Mouse (Mus musculus): ENCODE results near the gene Apobr. TPM values are rescaled to one million over a fixed set of nuclear protein-coding genes. Genes with fewer than 3 reads are reported as not detected.

Apobr gene
- polyA plus RNA-seq, 1 experiment, result 2.3 TPM

DNA sequence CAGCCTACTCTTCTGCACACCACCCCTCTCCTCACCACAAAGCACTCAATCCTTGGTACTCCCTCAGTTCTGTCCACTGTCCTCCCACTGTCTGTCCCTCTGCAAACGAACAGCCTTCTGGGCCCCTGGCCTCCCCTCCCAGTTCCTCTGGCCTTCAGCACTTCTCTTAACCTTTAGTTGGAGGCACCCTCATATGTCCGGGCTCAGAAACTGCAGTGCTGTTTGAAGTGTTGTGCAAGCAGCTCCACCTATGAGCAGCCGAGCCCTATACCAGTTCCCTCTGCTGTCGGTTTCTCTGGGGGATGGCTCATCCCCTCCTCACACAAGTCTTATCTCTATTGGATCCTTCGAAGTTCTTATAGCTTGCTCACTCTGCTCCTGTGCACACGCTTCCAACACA lies 11.7 kb downstream of the Apobr start:
- TF ChIP-seq CTCF (IDR thresholded peaks at IDR 0.05; ENCODE audit: extremely low read depth, insufficient read length, insufficient replicate concordance, low read depth, low read length) (no peak), POLR2A (IDR thresholded peaks at IDR 0.05; ENCODE audit: low read depth, low read length) (no peak)
- WGBS, result 63% methylated on average over 6 of the region's 6 CpGs
- H3K4me1 ChIP-seq (ENCODE audit: control insufficient read depth, insufficient read depth, insufficient read length, low read length), result no peaks in the 10 kb centered on the region; the same call in 1 of the 2 replicates
- H3K4me3 ChIP-seq (ENCODE audit: low read depth, low read length), result no peak overlapping the region
- no peak overlapping the region for H3K27ac ChIP-seq (ENCODE audit: insufficient read depth, low read depth, low read length)
- H3K27me3 ChIP-seq (ENCODE audit: control insufficient read depth, insufficient read depth, low read length), result no peaks in the 10 kb centered on the region
- no peaks in the 10 kb centered on the region for H3K36me3 ChIP-seq (ENCODE audit: control insufficient read depth, insufficient read depth, low read length)

DNA sequence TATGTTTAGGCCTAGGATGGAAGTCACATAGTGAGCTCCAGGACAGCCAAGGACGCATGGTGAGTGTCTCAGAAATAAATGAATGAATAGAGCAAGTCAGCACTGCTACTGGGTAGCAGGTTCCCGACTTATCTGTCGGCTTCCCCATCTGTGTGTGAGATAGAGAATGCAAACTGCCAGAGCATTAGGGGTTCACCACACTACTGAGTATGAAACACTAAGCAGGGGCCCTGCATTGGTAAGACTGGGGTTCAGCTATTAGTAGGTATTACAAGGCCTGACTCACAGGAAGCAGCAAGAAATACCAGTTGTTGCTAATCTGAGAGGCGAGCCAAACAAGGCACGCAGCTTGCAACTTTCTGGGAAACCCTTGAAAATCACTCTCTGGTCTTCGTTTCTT lies 14.2 kb downstream of the Apobr start:
- Histone ChIP-seq H3K36me3 (ENCODE audit: control insufficient read depth, insufficient read depth, low read length) (no peaks in the 10 kb centered on the region), H3K4me3 (ENCODE audit: low read depth, low read length) (no peak overlapping the region), H3K4me1 (ENCODE audit: control insufficient read depth, insufficient read depth, insufficient read length, low read length) (no peaks in the 10 kb centered on the region; the same call in 1 of the 2 replicates), H3K27me3 (ENCODE audit: control insufficient read depth, insufficient read depth, low read length) (no peaks in the 10 kb centered on the region), H3K27ac (ENCODE audit: insufficient read depth, low read depth, low read length) (no peak overlapping the region)
- no peak for TF ChIP-seq CTCF (IDR thresholded peaks at IDR 0.05; ENCODE audit: extremely low read depth, insufficient read length, insufficient replicate concordance, low read depth, low read length)
- TF ChIP-seq POLR2A (IDR thresholded peaks at IDR 0.05; ENCODE audit: low read depth, low read length), result no peak
- WGBS, result 80% methylated on average over 6 of the region's 6 CpGs

DNA sequence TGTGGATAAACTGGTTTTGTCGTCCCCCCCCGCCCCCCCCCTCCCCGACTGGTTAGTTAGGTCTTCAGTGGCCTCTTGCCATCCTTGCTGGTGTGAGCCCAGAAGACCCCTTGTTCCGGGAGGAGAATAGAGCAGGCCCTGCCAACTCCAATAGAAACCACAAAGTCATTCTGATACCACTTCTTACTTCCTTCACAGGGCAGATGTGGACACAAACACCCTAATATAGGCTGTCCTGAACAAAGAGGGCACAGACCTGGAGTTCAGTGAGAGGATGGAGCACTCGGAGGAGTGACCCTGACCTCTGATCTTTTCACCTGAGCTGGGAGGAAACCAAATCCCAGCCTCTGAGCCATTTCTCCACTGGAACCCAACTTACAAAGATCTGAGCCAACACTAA lies 17.2 kb downstream of the Apobr start:
- 31% methylated on average over 5 of the region's 5 CpGs for WGBS
- H3K27me3 ChIP-seq (ENCODE audit: control insufficient read depth, insufficient read depth, low read length), result no peaks in the 10 kb centered on the region
- no peaks in the 10 kb centered on the region for H3K4me1 ChIP-seq (ENCODE audit: control insufficient read depth, insufficient read depth, insufficient read length, low read length)
- no peaks in the 10 kb centered on the region for H3K36me3 ChIP-seq (ENCODE audit: control insufficient read depth, insufficient read depth, low read length)
- H3K27ac ChIP-seq (ENCODE audit: insufficient read depth, low read depth, low read length), result no peak overlapping the region
- H3K4me3 ChIP-seq (ENCODE audit: low read depth, low read length), result no peak overlapping the region
- TF ChIP-seq CTCF (IDR thresholded peaks at IDR 0.05; ENCODE audit: extremely low read depth, insufficient read length, insufficient replicate concordance, low read depth, low read length) (no peak), POLR2A (IDR thresholded peaks at IDR 0.05; ENCODE audit: low read depth, low read length) (no peak)

DNA sequence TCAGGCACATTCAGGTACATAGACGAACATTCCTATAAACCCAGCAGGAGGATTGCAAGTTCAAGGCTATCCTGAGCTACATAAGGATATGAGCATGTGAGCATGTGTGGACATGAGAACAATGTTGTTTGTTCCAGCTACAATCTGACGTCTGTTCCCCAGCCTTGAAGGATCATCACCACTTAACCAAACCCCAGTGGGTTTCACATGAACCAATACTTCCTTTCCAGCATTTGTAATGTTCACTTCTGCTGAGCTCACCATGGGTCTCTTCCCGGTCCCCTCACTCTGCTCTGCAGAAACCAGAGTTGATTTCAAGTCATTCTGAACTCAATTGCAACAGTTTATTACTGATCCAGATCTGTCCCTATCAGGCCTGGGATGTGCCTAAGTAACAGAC lies 17.9 kb downstream of the Apobr start:
- 81% methylated on average over 3 of the region's 3 CpGs for WGBS
- H3K27ac ChIP-seq (ENCODE audit: insufficient read depth, low read depth, low read length), result no peak overlapping the region
- no peaks in the 10 kb centered on the region for H3K27me3 ChIP-seq (ENCODE audit: control insufficient read depth, insufficient read depth, low read length)
- TF ChIP-seq POLR2A (IDR thresholded peaks at IDR 0.05; ENCODE audit: low read depth, low read length) (no peak), CTCF (IDR thresholded peaks at IDR 0.05; ENCODE audit: extremely low read depth, insufficient read length, insufficient replicate concordance, low read depth, low read length) (no peak)
- no peak overlapping the region for H3K4me3 ChIP-seq (ENCODE audit: low read depth, low read length)
- no peaks in the 10 kb centered on the region for H3K36me3 ChIP-seq (ENCODE audit: control insufficient read depth, insufficient read depth, low read length)
- H3K4me1 ChIP-seq (ENCODE audit: control insufficient read depth, insufficient read depth, insufficient read length, low read length), result peaks cover 4% of the 10 kb centered on the region; the same call in 1 of the 2 replicates

DNA sequence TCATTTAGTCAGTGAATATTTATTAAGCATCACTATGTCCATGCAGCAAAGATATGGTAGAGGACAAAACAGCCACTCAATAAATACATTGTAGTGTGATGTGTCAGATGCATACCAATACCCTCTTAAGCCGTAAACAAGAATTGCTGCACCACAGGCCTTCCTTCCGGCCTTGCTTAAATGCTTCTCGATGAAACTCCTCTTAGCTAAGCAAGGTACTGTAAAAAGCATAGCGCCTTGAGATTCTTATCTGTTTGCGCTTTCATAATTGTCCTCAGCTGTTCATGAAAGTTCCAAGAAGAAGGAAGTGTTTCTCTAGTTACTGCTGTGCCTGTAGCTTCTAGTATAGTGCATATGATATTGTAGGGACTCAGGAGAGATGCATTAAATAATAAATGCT lies 21.9 kb downstream of the Apobr start:
- TF ChIP-seq POLR2A (IDR thresholded peaks at IDR 0.05; ENCODE audit: low read depth, low read length), result no peak
- no peak for TF ChIP-seq CTCF (IDR thresholded peaks at IDR 0.05; ENCODE audit: extremely low read depth, insufficient read length, insufficient replicate concordance, low read depth, low read length)
- 0 out of 2 replicates have a peak overlapping the region, but pooled peaks have one; percentile 32 for H3K27ac ChIP-seq (ENCODE audit: insufficient read depth, low read depth, low read length)
- H3K4me3 ChIP-seq (ENCODE audit: low read depth, low read length), result no peak overlapping the region
- peaks cover 4% of the 10 kb centered on the region; the same call in 1 of the 2 replicates for H3K4me1 ChIP-seq (ENCODE audit: control insufficient read depth, insufficient read depth, insufficient read length, low read length)
- no peaks in the 10 kb centered on the region for H3K36me3 ChIP-seq (ENCODE audit: control insufficient read depth, insufficient read depth, low read length)
- no peaks in the 10 kb centered on the region for H3K27me3 ChIP-seq (ENCODE audit: control insufficient read depth, insufficient read depth, low read length)
- WGBS, result 20% methylated on average over 5 of the region's 5 CpGs

DNA sequence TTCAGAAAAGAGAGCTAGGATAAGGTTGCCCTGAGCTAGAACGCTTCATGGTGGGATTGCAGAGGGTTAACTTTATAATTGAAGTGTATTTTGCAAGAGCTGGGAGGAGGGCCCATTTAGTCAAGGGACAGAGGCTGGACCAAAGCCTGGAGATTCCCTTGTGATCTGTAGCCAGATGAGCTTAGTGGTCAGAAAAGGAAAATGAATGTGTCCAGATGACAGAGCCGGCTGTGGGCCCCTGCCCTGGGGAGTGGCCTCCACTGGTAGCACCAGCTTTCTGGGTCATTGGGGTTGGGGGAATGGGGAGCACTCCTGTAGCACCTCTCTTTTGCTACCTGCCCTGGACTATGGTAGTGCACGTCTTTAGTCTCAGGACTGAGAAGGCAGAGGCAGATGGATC lies 22.3 kb downstream of the Apobr start:
- no peaks in the 10 kb centered on the region for H3K27me3 ChIP-seq (ENCODE audit: control insufficient read depth, insufficient read depth, low read length)
- TF ChIP-seq CTCF (IDR thresholded peaks at IDR 0.05; ENCODE audit: extremely low read depth, insufficient read length, insufficient replicate concordance, low read depth, low read length), result no peak
- TF ChIP-seq POLR2A (IDR thresholded peaks at IDR 0.05; ENCODE audit: low read depth, low read length), result no peak
- H3K27ac ChIP-seq (ENCODE audit: insufficient read depth, low read depth, low read length), result peak overlapping the region; percentile 61; the same call in 1 of the 2 replicates
- no peaks in the 10 kb centered on the region for H3K36me3 ChIP-seq (ENCODE audit: control insufficient read depth, insufficient read depth, low read length)
- 65% methylated on average over 3 of the region's 3 CpGs for WGBS
- H3K4me1 ChIP-seq (ENCODE audit: control insufficient read depth, insufficient read depth, insufficient read length, low read length), result peaks cover 4% of the 10 kb centered on the region; the same call in 1 of the 2 replicates
- no peak overlapping the region for H3K4me3 ChIP-seq (ENCODE audit: low read depth, low read length)

DNA sequence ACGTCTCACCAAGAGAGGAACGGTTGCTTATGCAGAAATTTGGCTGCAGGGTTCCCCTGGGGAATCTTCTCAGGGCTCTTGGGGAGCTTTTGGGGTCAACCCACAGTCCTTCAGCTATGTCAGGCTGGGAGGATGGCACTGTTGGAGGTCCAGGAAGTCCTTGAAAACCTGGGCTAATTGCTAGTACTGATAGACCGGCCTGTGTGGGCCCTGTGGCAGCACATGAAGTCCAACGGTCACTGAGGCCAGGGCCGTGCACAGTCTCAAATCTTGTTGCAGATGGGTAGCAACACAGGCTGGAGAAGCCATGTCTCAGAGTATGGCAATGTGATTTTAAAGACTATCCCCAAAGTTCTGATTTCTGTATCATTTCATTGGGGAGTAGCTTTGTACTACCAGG lies 23.1 kb downstream of the Apobr start:
- Histone ChIP-seq H3K4me3 (ENCODE audit: low read depth, low read length) (no peak overlapping the region), H3K4me1 (ENCODE audit: control insufficient read depth, insufficient read depth, insufficient read length, low read length) (peaks cover 4% of the 10 kb centered on the region; the same call in 1 of the 2 replicates), H3K27me3 (ENCODE audit: control insufficient read depth, insufficient read depth, low read length) (no peaks in the 10 kb centered on the region), H3K27ac (ENCODE audit: insufficient read depth, low read depth, low read length) (no peak overlapping the region), H3K36me3 (ENCODE audit: control insufficient read depth, insufficient read depth, low read length) (no peaks in the 10 kb centered on the region)
- no peak for TF ChIP-seq CTCF (IDR thresholded peaks at IDR 0.05; ENCODE audit: extremely low read depth, insufficient read length, insufficient replicate concordance, low read depth, low read length)
- no peak for TF ChIP-seq POLR2A (IDR thresholded peaks at IDR 0.05; ENCODE audit: low read depth, low read length)
- WGBS, result 65% methylated on average over 5 of the region's 5 CpGs
